Mouse (Mus musculus): ENCODE results near the gene Mboat7.
A peak's percentile ranks its signal among the peaks of the same experiment; 100 is the strongest.

The Mboat7 gene

GRCm38 (mm10) chr7:3643843-3644242 lies 49.5 kb downstream of the Mboat7 start:
- DNase-seq (ENCODE audit: low spot score in 2 of 2) = no peak

- no peak for DNase-seq (ENCODE audit: low spot score in 2 of 2)
Measured at GRCm38 (mm10) chr7:3643412-3643811, 49.9 kb downstream of the Mboat7 start.

- no peak for DNase-seq (ENCODE audit: low spot score in 2 of 2)
Measured at GRCm38 (mm10) chr7:3630478-3630815, 62.9 kb downstream of the Mboat7 start.

GRCm38 (mm10) chr7:3629543-3630477 lies 63.5 kb downstream of the Mboat7 start, which contains the start of the genes Tfpt and Prpf31:
TSS of gene Tfpt (minus strand) at chr7:3629929.
TSS of gene Prpf31 (plus strand) at chr7:3629985.
- DNase-seq (ENCODE audit: low spot score in 2 of 2) = peak; percentile 95 to 96

- no peak for DNase-seq (ENCODE audit: low spot score in 2 of 2)
Measured at GRCm38 (mm10) chr7:3629030-3629429, 64.3 kb downstream of the Mboat7 start.
